Comparison of ENCODE assay signal across 11 mouse cellular contexts in genomic region chrX:169438626-169439025, GRCm38 (mm10).
DNase-seq lines count a peak whose midpoint lies in the region; ATAC-seq and TF ChIP-seq lines count a peak whose summit lies in the region.
"Had no signal": no experiment of that assay in that cellular context is flagged by ENCODE, and none has a peak within 500 bp of the region (broad histone marks: within the 10 kb centered on the region; RNA-seq: fewer than 3 reads in every experiment).

No protein-coding gene starts in this region.

- no peaks in the 10 kb centered on the region for H3K36me3 ChIP-seq in heart, embryonic 11.5 days (ENCODE audit: control insufficient read depth, insufficient read depth, low read length)
- H3K36me3 ChIP-seq in stomach, postnatal 0 days (ENCODE audit: control insufficient read depth, insufficient read depth, low read length), result no peaks in the 10 kb centered on the region
- H3K36me3 ChIP-seq: hindbrain, embryonic 13.5 days had no signal

- ATAC-seq in heart, embryonic 11.5 days (replicated peaks; ENCODE audit: insufficient number of reproducible peaks, low FRiP score, low TSS enrichment), result no peak
- no peak for ATAC-seq in stomach, postnatal 0 days (ENCODE audit: low FRiP score, low TSS enrichment)
- ATAC-seq in inflammation-experienced regulatory T-cells, adult 6 months, result no peak

- DNase-seq in heart, postnatal 14 days, result peak; percentile 6 to 15
- peak; percentile 4 for DNase-seq in urinary bladder, postnatal 14 days (ENCODE audit: low spot score)
- no peak for DNase-seq in urinary bladder, postnatal 4 days (ENCODE audit: low spot score in 2 of 2)
- peak; percentile 4 for DNase-seq in embryo, embryonic 11 days
- peak; percentile 17 for DNase-seq in stomach, postnatal 0 days (ENCODE audit: low spot score)
- DNase-seq in cerebellum, adult 8-10 months, result no peak
- DNase-seq: cerebellum, adult 2 months; thymus, postnatal 14 days had no signal

- TF ChIP-seq EP300 in stomach, postnatal 0 days (optimal IDR thresholded peaks at IDR 0.05), result no peak

- no peak overlapping the region for H3K4me2 ChIP-seq in heart, embryonic 11.5 days
- H3K4me2 ChIP-seq in stomach, postnatal 0 days (replicated peaks; ENCODE audit: low read depth), result no peak overlapping the region
- H3K4me2 ChIP-seq: hindbrain, embryonic 13.5 days had no signal

- H3K4me1 ChIP-seq in heart, embryonic 11.5 days (ENCODE audit: control insufficient read depth, insufficient read depth, low read length), result no peaks in the 10 kb centered on the region
- no peaks in the 10 kb centered on the region for H3K4me1 ChIP-seq in stomach, postnatal 0 days (replicated peaks; ENCODE audit: control insufficient read depth, insufficient read depth)
- H3K4me1 ChIP-seq: hindbrain, embryonic 13.5 days had no signal

- intact Hi-C loops in heart, postnatal 14 days (cut with DNase I), result no loop called here

- peak; percentile 59 for TF ChIP-seq CTCF in stomach, postnatal 0 days (IDR thresholded peaks at IDR 0.05; ENCODE audit: low read depth)

- no peak overlapping the region for H3K4me3 ChIP-seq in heart, embryonic 11.5 days (ENCODE audit: low read depth, low read length)
- no peak overlapping the region for H3K4me3 ChIP-seq in stomach, postnatal 0 days (ENCODE audit: low read depth, low read length)
- H3K4me3 ChIP-seq: hindbrain, embryonic 13.5 days had no signal

- H3K27me3 ChIP-seq in heart, embryonic 11.5 days (ENCODE audit: control insufficient read depth, insufficient read depth, low read length), result no peaks in the 10 kb centered on the region
- H3K27me3 ChIP-seq in stomach, postnatal 0 days (ENCODE audit: control insufficient read depth, insufficient read depth, low read length), result no peaks in the 10 kb centered on the region

- H3K9me3 ChIP-seq in heart, embryonic 11.5 days (replicated peaks; ENCODE audit: control insufficient read depth, low read length), result no peaks in the 10 kb centered on the region
- H3K9me3 ChIP-seq in stomach, postnatal 0 days (ENCODE audit: control insufficient read depth, low read length), result no peaks in the 10 kb centered on the region
- H3K9me3 ChIP-seq: hindbrain, embryonic 13.5 days had no signal

- H3K27ac ChIP-seq in heart, embryonic 11.5 days (ENCODE audit: low read depth, low read length), result no peak overlapping the region
- no peak overlapping the region for H3K27ac ChIP-seq in stomach, postnatal 0 days (replicated peaks)
- H3K27ac ChIP-seq: hindbrain, embryonic 13.5 days had no signal

- WGBS in heart, embryonic 11.5 days (ENCODE audit: insufficient replicate concordance), result 60% methylated on average over 1 of the region's 1 CpGs
- WGBS in stomach, postnatal 0 days, result 29% methylated on average over 1 of the region's 1 CpGs

- no peak overlapping the region for H3K9ac ChIP-seq in heart, embryonic 11.5 days (ENCODE audit: low read depth, low read length)
- no peak overlapping the region for H3K9ac ChIP-seq in stomach, postnatal 0 days (ENCODE audit: low read length)
- H3K9ac ChIP-seq: hindbrain, embryonic 13.5 days had no signal

Comparison
In these comparisons a context has a peak if more than half of its experiments do, and no peak if none do; other contexts are left out.
1. DNase-seq: peak in heart, postnatal 14 days (2 of 2), urinary bladder, postnatal 14 days (single experiment), embryo, embryonic 11 days (single experiment) and stomach, postnatal 0 days (single experiment); none in urinary bladder, postnatal 4 days (0 of 2) and cerebellum, adult 8-10 months (single experiment).